ENCODE assay signal across 12 mouse cellular contexts in the genomic region with DNA sequence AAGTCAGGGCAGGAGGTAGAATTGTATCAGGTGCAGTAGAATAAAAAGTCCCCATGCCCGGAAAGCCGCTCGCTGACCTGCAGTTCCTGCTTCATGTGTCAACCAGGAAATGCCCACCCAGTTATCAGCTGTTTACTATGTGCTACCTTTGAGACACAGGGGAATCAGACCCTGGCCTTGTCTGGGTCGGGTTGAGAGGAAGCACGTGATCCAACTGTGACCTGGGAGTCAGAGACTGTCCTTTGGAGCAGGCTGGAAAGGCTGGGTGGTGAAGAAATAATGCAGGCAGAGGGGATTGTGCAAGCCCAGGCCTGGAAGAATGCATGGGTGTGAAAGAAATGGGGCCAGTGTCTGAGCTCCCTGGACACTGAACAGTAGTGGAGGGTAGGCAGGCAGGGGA. TPM values are rescaled to one million over a fixed set of nuclear protein-coding genes. Genes with fewer than 3 reads are reported as not detected.
A peak's percentile ranks its signal among the peaks of the same experiment; 100 is the strongest.
DNase-seq lines count a peak whose midpoint lies in the region; ATAC-seq and TF ChIP-seq lines count a peak whose summit lies in the region.
"Had no signal": no experiment of that assay in that cellular context is flagged by ENCODE, and none has a peak within 500 bp of the region (broad histone marks: within the 10 kb centered on the region; RNA-seq: fewer than 3 reads in every experiment).

No protein-coding gene starts in this region.

- TF ChIP-seq CTCF in liver, adult 2 months (IDR thresholded peaks at IDR 0.05; ENCODE audit: low read depth, low read length) = no peak

- no peaks in the 10 kb centered on the region for H3K9me3 ChIP-seq in heart, embryonic 10.5 days
- H3K9me3 ChIP-seq in megakaryocyte, embryonic 14.5 days = no peaks in the 10 kb centered on the region
- H3K9me3 ChIP-seq: limb, embryonic 15.5 days; neural tube, embryonic 12.5 days had no signal

- no peak overlapping the region for H3K4me3 ChIP-seq in heart, embryonic 10.5 days
- H3K4me3 ChIP-seq in liver, adult 2 months (ENCODE audit: insufficient read depth, low read depth, low read length) = peak overlapping the region; percentile 7; the same call in 1 of the 2 replicates
- peak overlapping the region; percentile 68 for H3K4me3 ChIP-seq in megakaryocyte, embryonic 14.5 days (replicated peaks)
- H3K4me3 ChIP-seq: limb, embryonic 15.5 days; neural tube, embryonic 12.5 days had no signal

- H3K27me3 ChIP-seq in heart, embryonic 10.5 days (ENCODE audit: insufficient read depth, poor library complexity, severe bottlenecking) = peaks cover 53% of the 10 kb centered on the region
- no peaks in the 10 kb centered on the region for H3K27me3 ChIP-seq in liver, adult 2 months (ENCODE audit: control insufficient read depth, insufficient read depth, low read length)
- no peaks in the 10 kb centered on the region for H3K27me3 ChIP-seq in megakaryocyte, embryonic 14.5 days (replicated peaks)
- H3K27me3 ChIP-seq: limb, embryonic 15.5 days had no signal

- 0 out of 2 replicates have a peak overlapping the region, but pooled peaks have one; percentile 1 for H3K27ac ChIP-seq in heart, embryonic 10.5 days
- peak overlapping the region; percentile 89 for H3K27ac ChIP-seq in liver, adult 2 months (replicated peaks; ENCODE audit: insufficient read depth, low read depth, low read length)
- H3K27ac ChIP-seq: limb, embryonic 15.5 days; neural tube, embryonic 12.5 days had no signal

- no peaks in the 10 kb centered on the region for H3K36me3 ChIP-seq in heart, embryonic 10.5 days
- H3K36me3 ChIP-seq in liver, adult 2 months (ENCODE audit: control insufficient read depth, insufficient read depth, low read length) = no peaks in the 10 kb centered on the region
- peaks cover 78% of the 10 kb centered on the region for H3K36me3 ChIP-seq in megakaryocyte, embryonic 14.5 days (replicated peaks; ENCODE audit: low read length)
- H3K36me3 ChIP-seq: limb, embryonic 15.5 days; neural tube, embryonic 12.5 days had no signal

- no peak for ATAC-seq in cerebellum, adult (ENCODE audit: insufficient number of reproducible peaks, low FRiP score, low TSS enrichment)

- H3K79me2 ChIP-seq in liver, adult 2 months (ENCODE audit: control insufficient read depth, insufficient read depth, low read length) = no peaks in the 10 kb centered on the region

- 61% methylated on average over 5 of the region's 5 CpGs for WGBS in heart, embryonic 10.5 days
- 8% methylated on average over 5 of the region's 5 CpGs for WGBS in liver, adult 2 months

- no peak for TF ChIP-seq POLR2A in liver, adult 2 months (IDR thresholded peaks at IDR 0.05; ENCODE audit: extremely low read depth, insufficient read depth, low read length)

- peaks cover 34% of the 10 kb centered on the region for H3K4me1 ChIP-seq in heart, embryonic 10.5 days
- H3K4me1 ChIP-seq in liver, adult 2 months (ENCODE audit: control insufficient read depth, insufficient read depth, low read length) = peaks cover 33% of the 10 kb centered on the region
- H3K4me1 ChIP-seq in megakaryocyte, embryonic 14.5 days = peaks cover 97% of the 10 kb centered on the region

- H3K9ac ChIP-seq in liver, adult 2 months (ENCODE audit: low read depth, low read length) = peak overlapping the region; percentile 40
- H3K9ac ChIP-seq: limb, embryonic 15.5 days; neural tube, embryonic 12.5 days had no signal

- no peak for DNase-seq in heart, embryonic 10.5 days (ENCODE audit: low spot score)
- no peak for DNase-seq in heart, adult 8-10 months (ENCODE audit: low spot score)
- peak; percentile 61 for DNase-seq in adipocyte (ENCODE audit: low spot score)
- DNase-seq in liver, adult 2 months (ENCODE audit: extremely low read depth, low read depth, low spot score) = peak; percentile 98
- no peak for DNase-seq in c-Kit-positive CD71-positive TER-119-positive erythroid progenitor cells, embryonic 14.5 days (ENCODE audit: low spot score)
- DNase-seq in thymus, postnatal 36 days = no peak
- DNase-seq: heart, adult 11 months had no signal

RNA-seq across cellular contexts. Expression of a gene that starts 6.6 kb away (rescaled TPM):
- polyA plus RNA-seq in heart, embryonic 10.5 days (2016; fragmentation: Nextera tagmentation; extraction: Ambion mirVana) = 15.9 and 24.6 TPM in 2 replicates
- total RNA-seq in heart, adult 8-10 months (2022) = 10 to 100 TPM; 27.2 to 40.0 (median 28.4) TPM
- total RNA-seq in liver, adult 2 months (2014; rRNA removed) = 43.8 and 51.0 TPM in 2 replicates
- 88.2 and 89.2 TPM in 2 replicates for polyA plus RNA-seq in liver, adult 2 months (2012; rRNA removed)
- polyA plus RNA-seq in megakaryocyte, embryonic 14.5 days (2012; ENCODE audit: insufficient read depth, low replicate concordance) = 143 and 148 TPM in 2 replicates

RNA-seq across cellular contexts. Expression of a gene that starts 37.5 kb away (rescaled TPM):
- 24.7 and 62.7 TPM in 2 replicates for polyA plus RNA-seq in heart, embryonic 10.5 days (2016; fragmentation: Nextera tagmentation; extraction: Ambion mirVana)
- 10 to 100 TPM; 57.4 to 86.0 (median 69.5) TPM for total RNA-seq in heart, adult 8-10 months (2022)
- 779 and 846 TPM in 2 replicates for total RNA-seq in liver, adult 2 months (2014; rRNA removed)
- 1,131 and 1,407 TPM in 2 replicates for polyA plus RNA-seq in liver, adult 2 months (2012; rRNA removed)
- polyA plus RNA-seq in megakaryocyte, embryonic 14.5 days (2012; ENCODE audit: insufficient read depth, low replicate concordance) = 236 and 315 TPM in 2 replicates

RNA-seq across cellular contexts. Expression of a gene that starts 52.4 kb away (rescaled TPM):
- polyA plus RNA-seq in heart, embryonic 10.5 days (2016; fragmentation: Nextera tagmentation; extraction: Ambion mirVana) = 19.2 and 22.1 TPM in 2 replicates
- total RNA-seq in heart, adult 8-10 months (2022) = 10 to 100 TPM in 2 of 4 experiments, 1 to 10 TPM in 2; 5.7 to 12.3 (median 9.3) TPM
- total RNA-seq in liver, adult 2 months (2014; rRNA removed) = 8.7 and 9.1 TPM in 2 replicates
- 8.2 and 13.8 TPM in 2 replicates for polyA plus RNA-seq in liver, adult 2 months (2012; rRNA removed)
- 3.2 and 7.8 TPM in 2 replicates for polyA plus RNA-seq in megakaryocyte, embryonic 14.5 days (2012; ENCODE audit: insufficient read depth, low replicate concordance)

RNA-seq across cellular contexts. Expression of a gene that starts 56.3 kb away (rescaled TPM):
- polyA plus RNA-seq in heart, embryonic 10.5 days (2016; fragmentation: Nextera tagmentation; extraction: Ambion mirVana) = 3.3 TPM in 1 of 2 replicates, not detected in the other
- 1 to 10 TPM in 2 of 4 experiments, not detected in 2; 3.7 to 4.3 TPM for total RNA-seq in heart, adult 8-10 months (2022)
- not detected in 2 replicates for total RNA-seq in liver, adult 2 months (2014; rRNA removed)
- polyA plus RNA-seq in liver, adult 2 months (2012; rRNA removed) = not detected in 2 replicates
- polyA plus RNA-seq in megakaryocyte, embryonic 14.5 days (2012; ENCODE audit: insufficient read depth, low replicate concordance) = 1.4 TPM in 1 of 2 replicates, not detected in the other
- polyA plus RNA-seq: forebrain, embryonic 11.5 days; neural tube, embryonic 12.5 days had no signal

Comparison
In these comparisons a context has a peak if more than half of its experiments do, and no peak if none do; other contexts are left out.
1. DNase-seq: peak in adipocyte (single experiment) and liver, adult 2 months (single experiment); none in heart, embryonic 10.5 days (single experiment), heart, adult 8-10 months (single experiment), c-Kit-positive CD71-positive TER-119-positive erythroid progenitor cells, embryonic 14.5 days (single experiment) and thymus, postnatal 36 days (0 of 2).